Mouse (Mus musculus) thymus, adult 2 months (tissue): ENCODE data around the gene Uox.

ENCODE experiments used
- CTCF ChIP-seq: fragments of 200-500 bp; IDR thresholded peaks from 2 replicates; pipeline ENCODE4 v1.5.1; 2012; ENCODE audit warnings: mild to moderate bottlenecking, control low read depth, low read length, moderate library complexity, borderline replicate concordance; ENCODE audit not compliant: control insufficient read depth, poor library complexity, insufficient read depth; ENCODE audit errors: extremely low read depth
- POLR2A ChIP-seq: fragments of 200-500 bp; IDR thresholded peaks from 2 replicates; pipeline ENCODE4 v1.6.1; 2012; ENCODE audit warnings: mild to moderate bottlenecking, low read length, control low read depth, moderate library complexity; ENCODE audit not compliant: control insufficient read depth, poor library complexity, insufficient read depth; ENCODE audit errors: extremely low read depth

DNA sequence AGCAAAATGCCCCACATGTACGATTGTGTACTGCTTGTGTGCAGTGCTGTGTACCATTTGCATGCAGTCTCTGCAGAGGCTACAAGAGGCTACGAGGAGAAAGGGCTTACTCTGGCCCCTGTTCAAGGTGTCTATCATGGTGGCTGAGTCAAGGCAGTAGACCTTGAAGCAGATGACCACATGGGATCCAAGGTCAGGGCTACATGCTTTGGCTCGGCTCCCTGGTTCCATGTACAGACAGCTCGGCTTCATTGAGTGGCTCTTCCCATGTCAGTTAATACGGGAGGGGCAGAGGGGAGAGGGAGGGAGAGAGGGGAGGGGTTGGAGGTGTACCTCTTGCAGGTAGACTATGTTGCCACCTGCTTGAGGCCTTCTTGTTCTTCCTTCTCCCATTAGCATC lies 82.2 kb downstream of the Uox start:
- TF ChIP-seq POLR2A (no peak), CTCF (no peak)
